Mouse (Mus musculus) kidney, embryonic 15.5 days (tissue): ENCODE measurements around the gene Ttc9. TPM values are rescaled to one million over a fixed set of nuclear protein-coding genes. Genes with fewer than 3 reads are reported as not detected.

Experiments
- ATAC-seq: fragments of 200-750 bp; cut with Nextera tagmentation; replicated peaks from 2 replicates; pipeline ENCODE4 v1.8.0; 2017; ENCODE audit warnings: moderate TSS enrichment; ENCODE audit not compliant: low FRiP score
- H3K27ac ChIP-seq: fragments of 300-500 bp; sonication (generic); 2 replicates; pipeline ENCODE4 v1.5.1; 2015; ENCODE audit warnings: mild to moderate bottlenecking, inconsistent platforms
- H3K27me3 ChIP-seq: fragments of 300-500 bp; sonication (generic); 2 replicates; pipeline ENCODE4 v1.6.1; 2015; ENCODE audit warnings: inconsistent platforms
- H3K36me3 ChIP-seq: fragments of 300-500 bp; sonication (generic); 2 replicates; pipeline ENCODE4 v1.6.1; 2015; ENCODE audit warnings: inconsistent platforms
- H3K4me1 ChIP-seq: fragments of 300-500 bp; sonication (generic); 2 replicates; pipeline ENCODE4 v1.6.1; 2015; ENCODE audit warnings: inconsistent platforms
- H3K4me2 ChIP-seq: fragments of 300-500 bp; sonication (generic); 2 replicates; pipeline ENCODE4 v1.6.1; 2015; ENCODE audit warnings: moderate library complexity, mild to moderate bottlenecking, inconsistent platforms
- H3K4me3 ChIP-seq: fragments of 300-500 bp; sonication (generic); replicated peaks from 2 replicates; pipeline ENCODE4 v1.5.1; 2015; ENCODE audit warnings: mild to moderate bottlenecking, inconsistent platforms
- H3K9ac ChIP-seq: fragments of 300-500 bp; sonication (generic); 2 replicates; pipeline ENCODE4 v1.6.1; 2015; ENCODE audit warnings: mild to moderate bottlenecking, inconsistent platforms
- H3K9me3 ChIP-seq: fragments of 300-500 bp; sonication (generic); replicated peaks from 2 replicates; pipeline ENCODE4 v1.6.1; 2016; ENCODE audit warnings: inconsistent platforms
- WGBS: fragments of 180-500 bp; shearing (Covaris S2); methylation state at CpG from one replicate; pipeline ENCODE4 v1.1.7; 2015; ENCODE audit warnings: mixed read lengths; 5-methylcytosine and 5-hydroxymethylcytosine counted together
- polyA plus RNA-seq: library from polyadenylated mRNA; unstranded; fragments of >200 nt; fragmentation: Nextera tagmentation; extraction: Ambion mirVana; gene quantifications from 2 replicates; pipeline ENCODE4 v1.2.1, GENCODE M21; 2015

Gene Ttc9
- 1.2 and 1.4 TPM in 2 replicates for polyA plus RNA-seq

- peak within 1 kb of the TSS; percentile 59 for H3K4me3 ChIP-seq
- H3K36me3 ChIP-seq = no peaks in the 10 kb centered on the region
- H3K27ac ChIP-seq = no peak within 1 kb of the TSS
- no peaks in the 10 kb centered on the region for H3K9me3 ChIP-seq
- H3K27me3 ChIP-seq = peaks cover 75% of the 10 kb centered on the region
- WGBS = under 1% methylated on average over 79 of the region's 82 CpGs
- H3K4me2 ChIP-seq = peak within 1 kb of the TSS; percentile 99
- H3K9ac ChIP-seq = peak within 1 kb of the TSS; percentile 43
- peak; percentile 75 for ATAC-seq
- peaks cover 19% of the 10 kb centered on the region for H3K4me1 ChIP-seq
These were observed at the start of gene Ttc9 for GRCm38 (mm10) chr12:81630915-81631660. TSS of gene Ttc9 (plus strand) at chr12:81631249.

- H3K9me3 ChIP-seq = no peaks in the 10 kb centered on the region
- WGBS = 3% methylated on average over 36 of the region's 36 CpGs
- ATAC-seq = peak; percentile 99
- peaks cover 11% of the 10 kb centered on the region for H3K36me3 ChIP-seq
- H3K27me3 ChIP-seq = peaks cover 4% of the 10 kb centered on the region; the same call in 1 of the 2 replicates
- peak within 1 kb of the TSS; percentile 60 for H3K9ac ChIP-seq
- H3K27ac ChIP-seq = peak within 1 kb of the TSS; percentile 58; the same call in 1 of the 2 replicates
- peak within 1 kb of the TSS; percentile 71 for H3K4me2 ChIP-seq
- peak within 1 kb of the TSS; percentile 65 for H3K4me3 ChIP-seq
- H3K4me1 ChIP-seq = peaks cover 10% of the 10 kb centered on the region
These were observed 36.0 kb upstream of the Ttc9 start, which contains the start of gene Med6 for GRCm38 (mm10) chr12:81594902-81595671. TSS of gene Med6 (minus strand) at chr12:81595008.

- no peak overlapping the region for H3K9ac ChIP-seq
- no peak overlapping the region for H3K4me3 ChIP-seq
- H3K4me1 ChIP-seq = peaks cover 10% of the 10 kb centered on the region
- WGBS = 83% methylated on average over 8 of the region's 8 CpGs
- no peak overlapping the region for H3K4me2 ChIP-seq
- H3K27ac ChIP-seq = no peak overlapping the region
- no peaks in the 10 kb centered on the region for H3K36me3 ChIP-seq
- peaks cover 8% of the 10 kb centered on the region for H3K27me3 ChIP-seq
- H3K9me3 ChIP-seq = no peaks in the 10 kb centered on the region
- no peak for ATAC-seq
These were observed 34.3 kb upstream of the Ttc9 start for GRCm38 (mm10) chr12:81596547-81597262.

- H3K9me3 ChIP-seq = no peaks in the 10 kb centered on the region
- no peak for ATAC-seq
- peaks cover 20% of the 10 kb centered on the region for H3K27me3 ChIP-seq
- no peak overlapping the region for H3K4me2 ChIP-seq
- H3K9ac ChIP-seq = no peak overlapping the region
- H3K4me3 ChIP-seq = no peak overlapping the region
- no peaks in the 10 kb centered on the region for H3K4me1 ChIP-seq
- no peaks in the 10 kb centered on the region for H3K36me3 ChIP-seq
- 59% methylated on average over 5 of the region's 5 CpGs for WGBS
- no peak overlapping the region for H3K27ac ChIP-seq
These were observed 25.9 kb upstream of the Ttc9 start for GRCm38 (mm10) chr12:81604995-81605784.

- Histone ChIP-seq H3K27me3 (peaks cover 12% of the 10 kb centered on the region; the same call in 1 of the 2 replicates), H3K9me3 (no peaks in the 10 kb centered on the region), H3K27ac (no peak overlapping the region), H3K4me2 (no peak overlapping the region), H3K36me3 (no peaks in the 10 kb centered on the region), H3K9ac (no peak overlapping the region), H3K4me3 (no peak overlapping the region), H3K4me1 (no peaks in the 10 kb centered on the region)
- no peak for ATAC-seq
These were observed 21.6 kb upstream of the Ttc9 start for GRCm38 (mm10) chr12:81609445-81609844.

- H3K4me3 ChIP-seq = no peak overlapping the region
- no peaks in the 10 kb centered on the region for H3K9me3 ChIP-seq
- no peak for ATAC-seq
- H3K4me1 ChIP-seq = peaks cover 6% of the 10 kb centered on the region; the same call in 1 of the 2 replicates
- no peak overlapping the region for H3K27ac ChIP-seq
- H3K4me2 ChIP-seq = no peak overlapping the region
- H3K9ac ChIP-seq = no peak overlapping the region
- H3K27me3 ChIP-seq = 0 out of 2 replicates have a peak, but pooled peaks cover 3% of the 10 kb centered on the region
- 79% methylated on average over 6 of the region's 6 CpGs for WGBS
- H3K36me3 ChIP-seq = no peaks in the 10 kb centered on the region
These were observed 15.2 kb upstream of the Ttc9 start for GRCm38 (mm10) chr12:81615807-81616206.

GRCm38 (mm10) chr12:81616980-81617379 is 14.1 kb upstream of the Ttc9 start:
- ATAC-seq = no peak
- Histone ChIP-seq H3K4me2 (no peak overlapping the region), H3K4me3 (no peak overlapping the region), H3K9ac (no peak overlapping the region), H3K9me3 (no peaks in the 10 kb centered on the region), H3K27ac (no peak overlapping the region), H3K36me3 (no peaks in the 10 kb centered on the region), H3K4me1 (peaks cover 6% of the 10 kb centered on the region; the same call in 1 of the 2 replicates), H3K27me3 (no peaks in the 10 kb centered on the region)
- 59% methylated on average over 7 of the region's 7 CpGs for WGBS

GRCm38 (mm10) chr12:81619302-81619701 is 11.7 kb upstream of the Ttc9 start:
- H3K4me1 ChIP-seq = peaks cover 6% of the 10 kb centered on the region; the same call in 1 of the 2 replicates
- H3K27ac ChIP-seq = no peak overlapping the region
- H3K9me3 ChIP-seq = no peaks in the 10 kb centered on the region
- H3K4me3 ChIP-seq = no peak overlapping the region
- H3K4me2 ChIP-seq = no peak overlapping the region
- ATAC-seq = no peak
- 23% methylated on average over 5 of the region's 5 CpGs for WGBS
- H3K27me3 ChIP-seq = peaks cover 6% of the 10 kb centered on the region; the same call in 1 of the 2 replicates
- no peaks in the 10 kb centered on the region for H3K36me3 ChIP-seq
- H3K9ac ChIP-seq = no peak overlapping the region

- Histone ChIP-seq H3K4me2 (no peak overlapping the region), H3K27ac (no peak overlapping the region), H3K9me3 (no peaks in the 10 kb centered on the region), H3K9ac (no peak overlapping the region), H3K4me3 (no peak overlapping the region), H3K36me3 (no peaks in the 10 kb centered on the region), H3K4me1 (no peaks in the 10 kb centered on the region), H3K27me3 (peaks cover 34% of the 10 kb centered on the region)
- no peak for ATAC-seq
- WGBS = 74% methylated on average over 4 of the region's 4 CpGs
These were observed 7.7 kb upstream of the Ttc9 start for GRCm38 (mm10) chr12:81623377-81623776.

GRCm38 (mm10) chr12:81626226-81626861 is 4.7 kb upstream of the Ttc9 start:
- Histone ChIP-seq H3K36me3 (no peaks in the 10 kb centered on the region), H3K27ac (no peak overlapping the region), H3K4me2 (no peak overlapping the region), H3K4me3 (no peak overlapping the region), H3K27me3 (peaks cover 64% of the 10 kb centered on the region), H3K9ac (no peak overlapping the region), H3K4me1 (peaks cover 10% of the 10 kb centered on the region), H3K9me3 (no peaks in the 10 kb centered on the region)
- 75% methylated on average over 12 of the region's 12 CpGs for WGBS
- no peak for ATAC-seq

GRCm38 (mm10) chr12:81627426-81627825 is 3.6 kb upstream of the Ttc9 start:
- ATAC-seq = no peak
- no peak overlapping the region for H3K4me2 ChIP-seq
- H3K36me3 ChIP-seq = no peaks in the 10 kb centered on the region
- peaks cover 19% of the 10 kb centered on the region for H3K4me1 ChIP-seq
- H3K9ac ChIP-seq = no peak overlapping the region
- H3K9me3 ChIP-seq = no peaks in the 10 kb centered on the region
- H3K27me3 ChIP-seq = peaks cover 75% of the 10 kb centered on the region
- no peak overlapping the region for H3K4me3 ChIP-seq
- H3K27ac ChIP-seq = no peak overlapping the region
- WGBS = 83% methylated on average over 6 of the region's 6 CpGs
